Mouse (Mus musculus) heart, postnatal 0 days (tissue): Measurements from ENCODE around the gene Tnc.

Source experiments
- CTCF ChIP-seq: IDR thresholded peaks from 2 replicates; pipeline ENCODE4 v1.5.1; 2016; ENCODE audit warnings: antibody characterized with exemption, control low read depth, low read depth
- EP300 ChIP-seq: IDR thresholded peaks from 2 replicates; pipeline ENCODE4 v1.6.1; 2016; ENCODE audit warnings: antibody characterized with exemption, low read depth

DNA sequence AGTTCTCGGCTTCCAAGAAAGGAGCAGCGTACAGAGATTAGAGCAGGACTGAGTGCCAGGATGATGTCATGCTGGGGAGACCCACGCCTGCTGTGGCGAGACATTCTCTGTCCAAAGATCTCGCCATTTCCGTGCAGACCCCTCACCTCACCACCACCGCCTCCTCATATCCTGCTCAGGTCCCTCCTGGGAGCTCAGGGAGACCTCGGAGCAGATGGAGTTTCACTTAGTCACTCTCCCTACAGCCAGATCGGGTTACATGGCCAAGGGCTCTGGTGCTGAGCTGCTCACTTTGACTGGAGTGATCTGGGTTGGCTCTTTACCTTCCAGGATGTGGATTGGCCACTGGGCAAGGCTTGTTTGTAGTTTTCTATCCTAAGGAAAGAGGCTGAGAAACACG lies 18.5 kb upstream of the Tnc start:
- TF ChIP-seq CTCF (no peak), EP300 (no peak)
